Mouse (Mus musculus) midbrain, embryonic 15.5 days (tissue): ENCODE measurements around the gene Pla2g4e. TPM values are rescaled to one million over a fixed set of nuclear protein-coding genes. Genes with fewer than 3 reads are reported as not detected.

Experiments used
- ATAC-seq: fragments of 200-750 bp; cut with Nextera tagmentation; replicated peaks from 2 replicates; pipeline ENCODE4 v1.8.0; 2017; ENCODE audit warnings: moderate TSS enrichment
- H3K27ac ChIP-seq: fragments of 300-500 bp; sonication (generic); 2 replicates; pipeline ENCODE4 v1.5.1; 2015; ENCODE audit warnings: mild to moderate bottlenecking, inconsistent platforms
- H3K27me3 ChIP-seq: fragments of 300-500 bp; sonication (generic); replicated peaks from 2 replicates; pipeline ENCODE4 v1.6.1; 2015; ENCODE audit warnings: inconsistent platforms
- H3K36me3 ChIP-seq: fragments of 300-500 bp; sonication (generic); replicated peaks from 2 replicates; pipeline ENCODE4 v1.6.1; 2015; ENCODE audit warnings: inconsistent platforms
- H3K4me1 ChIP-seq: fragments of 300-500 bp; sonication (generic); 2 replicates; pipeline ENCODE4 v1.6.1; 2015; ENCODE audit warnings: inconsistent platforms
- H3K4me2 ChIP-seq: fragments of 300-500 bp; sonication (generic); 2 replicates; pipeline ENCODE4 v1.6.1; 2015; ENCODE audit warnings: inconsistent platforms, mild to moderate bottlenecking, moderate library complexity
- H3K4me3 ChIP-seq: fragments of 300-500 bp; sonication (generic); 2 replicates; pipeline ENCODE4 v1.5.1; 2015; ENCODE audit warnings: mild to moderate bottlenecking, inconsistent platforms
- H3K9ac ChIP-seq: fragments of 300-500 bp; sonication (generic); 2 replicates; pipeline ENCODE4 v1.6.1; 2015; ENCODE audit warnings: mild to moderate bottlenecking, inconsistent platforms
- H3K9me3 ChIP-seq: fragments of 300-500 bp; sonication (generic); 2 replicates; pipeline ENCODE4 v1.6.1; 2016; ENCODE audit warnings: inconsistent platforms
- WGBS: fragments of 180-500 bp; shearing (Covaris S2); methylation state at CpG from one replicate; pipeline ENCODE4 v1.1.7; 2015; ENCODE audit warnings: mixed read lengths; 5-methylcytosine and 5-hydroxymethylcytosine counted together
- polyA plus RNA-seq: library from polyadenylated mRNA; unstranded; fragments of >200 nt; fragmentation: Nextera tagmentation; extraction: Ambion mirVana; gene quantifications from 2 replicates; pipeline ENCODE4 v1.2.1, GENCODE M21; 2015

The Pla2g4e gene
- polyA plus RNA-seq, 1 experiment from 2014 or later = 5.3 TPM

DNA sequence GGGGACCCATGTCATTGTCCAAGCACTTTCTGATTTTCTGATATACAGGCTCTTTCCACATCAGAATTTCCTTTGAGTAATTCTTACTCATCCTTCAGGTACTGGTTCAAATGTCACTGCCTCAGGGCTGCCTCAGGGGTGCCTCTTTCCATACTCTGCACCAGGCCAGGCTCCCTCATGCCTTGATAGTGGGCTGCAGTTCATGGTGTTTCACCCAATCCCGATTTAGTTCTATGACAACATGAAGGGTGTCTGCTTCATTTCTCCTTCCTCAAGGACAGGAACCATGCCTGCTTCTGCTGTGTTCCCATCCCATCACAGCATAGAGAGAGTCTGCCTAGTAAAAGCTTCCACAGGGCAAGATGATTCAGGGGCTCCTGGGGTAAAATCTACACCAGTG is 118.2 kb downstream of the Pla2g4e start:
- no peaks in the 10 kb centered on the region for H3K9me3 ChIP-seq
- WGBS = 81% methylated on average over 1 of the region's 1 CpGs
- no peak for ATAC-seq
- no peak overlapping the region for H3K27ac ChIP-seq
- H3K4me1 ChIP-seq = no peaks in the 10 kb centered on the region
- H3K36me3 ChIP-seq = no peaks in the 10 kb centered on the region
- H3K4me2 ChIP-seq = no peak overlapping the region
- no peak overlapping the region for H3K4me3 ChIP-seq
- H3K27me3 ChIP-seq = no peaks in the 10 kb centered on the region
- H3K9ac ChIP-seq = no peak overlapping the region

DNA sequence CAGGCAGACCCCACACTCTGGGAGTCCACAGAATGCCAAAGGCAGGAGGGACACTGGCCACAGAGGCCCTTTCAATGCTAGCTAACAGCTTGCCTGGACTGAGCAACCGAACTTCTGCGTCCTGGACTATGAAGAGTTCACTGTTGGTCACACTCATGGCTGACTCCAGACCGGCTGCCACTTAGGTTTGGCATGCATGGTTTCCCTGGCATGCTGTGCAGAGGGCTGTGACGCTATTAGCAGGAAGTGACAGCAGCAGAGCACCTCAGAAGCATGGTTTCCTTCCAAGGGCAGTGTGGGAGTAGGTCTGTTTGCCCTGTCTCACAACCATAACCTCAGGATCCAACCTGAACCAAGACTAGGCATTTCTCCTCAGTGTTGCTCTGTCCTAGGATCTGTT is 118.7 kb downstream of the Pla2g4e start:
- 91% methylated on average over 4 of the region's 4 CpGs for WGBS

GRCm38 (mm10) chr2:120125461-120125860 is 119.7 kb downstream of the Pla2g4e start:
- Histone ChIP-seq H3K27me3 (no peaks in the 10 kb centered on the region), H3K4me3 (no peak overlapping the region), H3K27ac (no peak overlapping the region), H3K9me3 (no peaks in the 10 kb centered on the region), H3K4me2 (no peak overlapping the region), H3K4me1 (no peaks in the 10 kb centered on the region), H3K36me3 (no peaks in the 10 kb centered on the region), H3K9ac (no peak overlapping the region)
- 100% methylated on average over 1 of the region's 1 CpGs for WGBS
- ATAC-seq = no peak

More for the DNA sequence above, 118.7 kb downstream of the Pla2g4e start:
- no peak overlapping the region for H3K4me3 ChIP-seq
- no peak overlapping the region for H3K9ac ChIP-seq
- H3K36me3 ChIP-seq = no peaks in the 10 kb centered on the region
- no peak overlapping the region for H3K27ac ChIP-seq
- H3K4me2 ChIP-seq = no peak overlapping the region
- no peaks in the 10 kb centered on the region for H3K4me1 ChIP-seq
- no peaks in the 10 kb centered on the region for H3K9me3 ChIP-seq
- no peak for ATAC-seq
- no peaks in the 10 kb centered on the region for H3K27me3 ChIP-seq

DNA sequence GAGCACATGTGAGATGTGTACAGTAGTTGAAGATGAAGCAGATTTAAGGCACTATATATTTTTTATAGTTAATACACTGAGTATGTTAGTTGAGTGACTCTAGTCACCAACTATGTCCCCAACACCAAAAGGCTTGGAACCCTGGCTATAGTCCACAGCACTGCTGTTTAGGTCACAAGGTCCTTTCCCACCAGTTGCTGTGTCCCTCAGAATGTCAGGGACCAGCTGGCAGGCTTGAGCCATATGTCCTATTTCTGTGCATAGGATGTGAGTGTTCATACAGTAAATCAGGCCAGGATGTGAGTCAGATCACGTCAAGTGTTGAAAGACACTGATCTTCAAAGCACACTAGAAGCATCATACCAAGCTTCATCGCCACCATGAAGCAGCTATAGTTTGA is 120.2 kb downstream of the Pla2g4e start:
- Histone ChIP-seq H3K4me2 (no peak overlapping the region), H3K9me3 (no peaks in the 10 kb centered on the region), H3K27ac (no peak overlapping the region), H3K36me3 (no peaks in the 10 kb centered on the region), H3K9ac (no peak overlapping the region), H3K27me3 (no peaks in the 10 kb centered on the region), H3K4me3 (no peak overlapping the region), H3K4me1 (no peaks in the 10 kb centered on the region)
- WGBS = 89% methylated on average over 2 of the region's 2 CpGs
- ATAC-seq = no peak

DNA sequence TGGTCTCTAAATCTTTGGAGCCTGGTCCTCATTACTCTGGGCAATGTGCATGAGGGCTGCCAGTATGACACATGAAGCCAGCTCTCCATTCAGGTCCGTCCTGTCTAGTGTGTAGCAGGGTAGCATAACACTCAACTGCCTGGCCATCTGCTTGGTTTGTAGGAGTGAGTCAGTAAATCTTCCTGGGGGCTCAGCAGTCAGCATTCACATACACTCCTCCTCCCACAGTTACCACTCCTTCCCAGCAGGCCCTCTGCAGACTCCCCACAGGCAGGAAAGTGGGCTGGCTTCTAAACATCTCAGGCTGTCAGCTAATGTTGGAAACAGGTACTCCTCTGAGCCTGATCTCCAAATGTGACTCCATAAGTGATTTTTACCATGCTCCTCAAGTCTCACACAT is 121.0 kb downstream of the Pla2g4e start:
- H3K27ac ChIP-seq = no peak overlapping the region
- no peaks in the 10 kb centered on the region for H3K36me3 ChIP-seq
- no peaks in the 10 kb centered on the region for H3K4me1 ChIP-seq
- ATAC-seq = no peak
- no peak overlapping the region for H3K4me3 ChIP-seq
- no peak overlapping the region for H3K9ac ChIP-seq
- H3K27me3 ChIP-seq = no peaks in the 10 kb centered on the region
- H3K9me3 ChIP-seq = no peaks in the 10 kb centered on the region
- no peak overlapping the region for H3K4me2 ChIP-seq
- 50% methylated on average over 1 of the region's 1 CpGs for WGBS

GRCm38 (mm10) chr2:120122983-120123382 is 122.2 kb downstream of the Pla2g4e start:
- no peak overlapping the region for H3K9ac ChIP-seq
- no peaks in the 10 kb centered on the region for H3K36me3 ChIP-seq
- no peak overlapping the region for H3K4me3 ChIP-seq
- no peak overlapping the region for H3K4me2 ChIP-seq
- H3K27ac ChIP-seq = no peak overlapping the region
- ATAC-seq = no peak
- no peaks in the 10 kb centered on the region for H3K27me3 ChIP-seq
- no peaks in the 10 kb centered on the region for H3K9me3 ChIP-seq
- H3K4me1 ChIP-seq = no peaks in the 10 kb centered on the region
- WGBS = 93% methylated on average over 6 of the region's 6 CpGs

DNA sequence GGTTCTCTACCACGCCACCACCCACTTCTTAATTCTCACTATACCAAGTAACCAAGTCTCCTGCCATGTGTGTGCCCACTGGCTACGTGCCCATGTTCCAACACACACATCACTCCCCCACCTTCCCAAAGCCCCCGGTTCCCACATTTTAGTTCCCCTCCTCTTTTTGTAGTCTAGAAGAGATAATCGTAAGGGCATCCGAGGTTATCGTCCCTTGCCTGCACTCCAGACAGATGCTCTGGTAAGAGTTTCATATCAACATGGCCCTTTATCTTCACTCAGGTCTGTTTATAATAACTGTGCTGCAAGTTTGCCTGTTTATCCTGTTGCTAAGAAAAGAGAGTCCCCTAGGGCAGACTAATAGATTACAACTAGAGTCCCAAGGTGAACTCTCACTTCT is 127.8 kb downstream of the Pla2g4e start:
- Histone ChIP-seq H3K4me1 (no peaks in the 10 kb centered on the region), H3K4me3 (no peak overlapping the region), H3K9me3 (no peaks in the 10 kb centered on the region), H3K4me2 (no peak overlapping the region), H3K27ac (no peak overlapping the region), H3K36me3 (no peaks in the 10 kb centered on the region), H3K27me3 (no peaks in the 10 kb centered on the region), H3K9ac (no peak overlapping the region)
- no peak for ATAC-seq
- WGBS = 89% methylated on average over 6 of the region's 6 CpGs

Other genes starting within 250 kb of the Pla2g4e start
- 21.9 and 22.6 TPM in 2 replicates for gene Jmjd7, start 217.9 kb downstream of the Pla2g4e start, polyA plus RNA-seq
- 6.0 and 7.2 TPM in 2 replicates for gene Gm28042, start 217.8 kb downstream of the Pla2g4e start, polyA plus RNA-seq
- gene Pla2g4b, start 211.9 kb downstream of the Pla2g4e start, polyA plus RNA-seq = 3.9 and 4.6 TPM in 2 replicates
- 17.9 and 20.4 TPM in 2 replicates for gene Ehd4, start 90.7 kb downstream of the Pla2g4e start, polyA plus RNA-seq
- 0.04 and 0.13 TPM in 2 replicates for gene Pla2g4d, start 43.9 kb upstream of the Pla2g4e start, polyA plus RNA-seq
- not detected in 2 replicates for gene Pla2g4f, start 68.8 kb upstream of the Pla2g4e start, polyA plus RNA-seq
- gene Vps39, start 107.8 kb upstream of the Pla2g4e start, polyA plus RNA-seq = 47.1 and 49.0 TPM in 2 replicates
- gene Ganc, start 158.6 kb upstream of the Pla2g4e start, polyA plus RNA-seq = 9.2 and 9.7 TPM in 2 replicates
- gene Tmem87a, start 158.8 kb upstream of the Pla2g4e start, polyA plus RNA-seq = 5.7 and 6.6 TPM in 2 replicates
- 0.50 and 1.2 TPM in 2 replicates for gene Capn3, start 210.7 kb upstream of the Pla2g4e start, polyA plus RNA-seq